ENCODE assay signal across 20 mouse cellular contexts in genomic region chr9:78971731-78972130, GRCm38 (mm10).
A peak's percentile ranks its signal among the peaks of the same experiment; 100 is the strongest.
DNase-seq lines count a peak whose midpoint lies in the region; ATAC-seq lines count a peak whose summit lies in the region.
"Had no signal": no experiment of that assay in that cellular context is flagged by ENCODE, and none has a peak within 500 bp of the region (broad histone marks: within the 10 kb centered on the region; RNA-seq: fewer than 3 reads in every experiment).

No protein-coding gene starts in this region.

- no peaks in the 10 kb centered on the region for H3K27me3 ChIP-seq in hindbrain, embryonic 16.5 days (replicated peaks; ENCODE audit: control insufficient read depth, insufficient read depth, low read length)
- H3K27me3 ChIP-seq: embryonic facial prominence, embryonic 13.5 days; forebrain, embryonic 13.5 days; heart, embryonic 13.5 days; hindbrain, embryonic 15.5 days had no signal

- H3K4me2 ChIP-seq in hindbrain, embryonic 16.5 days (ENCODE audit: low read length): no peak overlapping the region
- H3K4me2 ChIP-seq: embryonic facial prominence, embryonic 13.5 days; forebrain, embryonic 13.5 days; heart, embryonic 13.5 days; hindbrain, embryonic 15.5 days had no signal

- no peak overlapping the region for H3K9ac ChIP-seq in hindbrain, embryonic 16.5 days (ENCODE audit: low read depth, low read length)
- H3K9ac ChIP-seq: embryonic facial prominence, embryonic 13.5 days; forebrain, embryonic 13.5 days; forebrain, postnatal 0 days; heart, embryonic 13.5 days; hindbrain, embryonic 15.5 days had no signal

- WGBS in hindbrain, embryonic 16.5 days: 93% methylated on average over 3 of the region's 3 CpGs

- H3K27ac ChIP-seq in hindbrain, embryonic 16.5 days (ENCODE audit: low read depth, low read length): no peak overlapping the region
- H3K27ac ChIP-seq: embryonic facial prominence, embryonic 13.5 days; forebrain, embryonic 13.5 days; heart, embryonic 13.5 days; hindbrain, embryonic 15.5 days had no signal

- no peaks in the 10 kb centered on the region for H3K4me1 ChIP-seq in hindbrain, embryonic 16.5 days (ENCODE audit: control insufficient read depth, insufficient read depth, low read depth, low read length)
- H3K4me1 ChIP-seq: embryonic facial prominence, embryonic 13.5 days; forebrain, embryonic 13.5 days; heart, embryonic 13.5 days; hindbrain, embryonic 15.5 days had no signal

- no peak overlapping the region for H3K4me3 ChIP-seq in hindbrain, embryonic 16.5 days (ENCODE audit: low read length)
- H3K4me3 ChIP-seq: embryonic facial prominence, embryonic 13.5 days; forebrain, embryonic 13.5 days; heart, embryonic 13.5 days; hindbrain, embryonic 15.5 days had no signal

- DNase-seq in cerebellum, adult 11 months: peak; percentile 16
- DNase-seq in cerebellum, postnatal 4 days (ENCODE audit: low spot score in 2 of 2): no peak
- DNase-seq in cerebellum, adult 9-10 months: peak; percentile 46
- DNase-seq in cerebellum, postnatal 25 days: peak; percentile 41 to 61
- no peak for DNase-seq in right cerebral cortex, postnatal 36 days (ENCODE audit: low spot score in 2 of 2)
- DNase-seq in urinary bladder, postnatal 14 days (ENCODE audit: low spot score): no peak
- DNase-seq: adrenal gland, adult 8-10 months; B cell, adult 2 months; forebrain, postnatal 0 days; gastrocnemius, postnatal 14 days; heart, postnatal 36 days had no signal

- H3K36me3 ChIP-seq in hindbrain, embryonic 16.5 days (ENCODE audit: control insufficient read depth, insufficient read depth, low read length): no peaks in the 10 kb centered on the region
- H3K36me3 ChIP-seq: embryonic facial prominence, embryonic 13.5 days; G1E; heart, embryonic 13.5 days; hindbrain, embryonic 15.5 days had no signal

- no peak for ATAC-seq in hindbrain, embryonic 16.5 days
- ATAC-seq: CD4-positive, CD25-positive, alpha-beta regulatory T cell, adult 4 months; forebrain, embryonic 13.5 days; forebrain, postnatal 0 days; inflammation-experienced regulatory T-cells, adult 6 months; intestine, postnatal 0 days had no signal

- H3K9me3 ChIP-seq in hindbrain, embryonic 16.5 days (ENCODE audit: control insufficient read depth, low read length): no peaks in the 10 kb centered on the region
- H3K9me3 ChIP-seq: embryonic facial prominence, embryonic 13.5 days; forebrain, embryonic 13.5 days; G1E; heart, embryonic 13.5 days; hindbrain, embryonic 15.5 days had no signal

Comparison
In these comparisons a context has a peak if more than half of its experiments do, and no peak if none do; other contexts are left out.
1. DNase-seq: peak in cerebellum, adult 11 months (single experiment), cerebellum, adult 9-10 months (single experiment) and cerebellum, postnatal 25 days (2 of 2); none in cerebellum, postnatal 4 days (0 of 2), right cerebral cortex, postnatal 36 days (0 of 2) and urinary bladder, postnatal 14 days (single experiment).